Mouse (Mus musculus) frontal cortex, adult 2 months (tissue): ENCODE results near the gene Selenop. TPM values are rescaled to one million over a fixed set of nuclear protein-coding genes. Genes with fewer than 3 reads are reported as not detected.
"Not testable (repeated sequence)": the region's sequence is repeated elsewhere in the genome, so short reads cannot be mapped to it uniquely, and the experiment has no call there.

Experiments
- DNase-seq, 2 experiments: peaks; one replicate each; pipeline ENCODE4 v3.0.0; 2022; ENCODE audit warnings: low spot score in 1 of 2; ENCODE audit errors: extremely low spot score in 1 of 2
- polyA plus RNA-seq: library from polyadenylated mRNA; depleted of rRNA; stranded (reverse); fragments of >200 nt; gene quantifications from 2 replicates; pipeline ENCODE4 v1.2.3, GENCODE M21; 2012; rRNA removed

The Selenop gene
- polyA plus RNA-seq: 322 and 351 TPM in 2 replicates

GRCm38 (mm10) chr15:3268247-3268646 lies at the start of gene Selenop:
TSS of gene Selenop (plus strand) at chr15:3268547.
- no peak for DNase-seq

- not testable (repeated sequence) for DNase-seq
Measured at GRCm38 (mm10) chr15:3218668-3219067, 49.7 kb upstream of the Selenop start.

GRCm38 (mm10) chr15:3222803-3223437 lies 45.4 kb upstream of the Selenop start:
- no peak for DNase-seq

- no peak for DNase-seq
Measured at GRCm38 (mm10) chr15:3226573-3226972, 41.8 kb upstream of the Selenop start.

- no peak for DNase-seq
Measured at GRCm38 (mm10) chr15:3228185-3228584, 40.2 kb upstream of the Selenop start.

- DNase-seq: no peak
Measured at GRCm38 (mm10) chr15:3228990-3229389, 39.4 kb upstream of the Selenop start.

- DNase-seq: no peak
Measured at GRCm38 (mm10) chr15:3231004-3231403, 37.3 kb upstream of the Selenop start.

DNA sequence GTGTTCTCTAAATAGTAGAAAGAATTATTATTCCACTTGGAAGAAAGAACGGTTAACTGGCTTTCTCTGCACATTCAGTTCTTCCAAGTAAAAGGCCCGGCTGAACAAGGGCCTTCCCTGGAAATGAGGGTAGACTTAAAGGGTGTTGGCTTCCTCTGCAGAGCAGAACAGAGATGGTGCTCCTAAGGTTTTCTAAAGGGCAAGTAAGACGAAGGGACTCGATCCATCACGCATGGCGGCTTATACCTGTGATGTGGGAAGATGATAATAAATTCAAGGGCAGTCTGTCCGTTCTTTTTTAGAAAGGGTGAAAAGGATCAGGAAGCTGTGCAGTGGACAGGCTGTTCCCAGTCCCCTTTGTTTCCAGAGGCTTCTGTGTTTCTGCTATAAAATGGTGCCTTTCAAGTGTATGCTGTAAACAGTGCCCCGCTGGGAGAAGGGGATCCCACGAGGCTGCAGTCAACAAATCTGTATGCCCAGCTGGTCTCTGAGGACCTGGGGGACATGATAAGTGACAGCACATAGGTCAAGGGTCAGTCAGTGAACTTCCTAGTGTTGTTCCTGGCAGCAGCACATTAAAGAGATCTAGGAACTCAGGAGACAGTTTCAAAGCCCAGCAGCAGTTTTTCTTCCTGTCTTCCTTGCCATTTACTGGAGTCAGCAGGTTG lies 36.0 kb upstream of the Selenop start:
- DNase-seq: no peak

DNA sequence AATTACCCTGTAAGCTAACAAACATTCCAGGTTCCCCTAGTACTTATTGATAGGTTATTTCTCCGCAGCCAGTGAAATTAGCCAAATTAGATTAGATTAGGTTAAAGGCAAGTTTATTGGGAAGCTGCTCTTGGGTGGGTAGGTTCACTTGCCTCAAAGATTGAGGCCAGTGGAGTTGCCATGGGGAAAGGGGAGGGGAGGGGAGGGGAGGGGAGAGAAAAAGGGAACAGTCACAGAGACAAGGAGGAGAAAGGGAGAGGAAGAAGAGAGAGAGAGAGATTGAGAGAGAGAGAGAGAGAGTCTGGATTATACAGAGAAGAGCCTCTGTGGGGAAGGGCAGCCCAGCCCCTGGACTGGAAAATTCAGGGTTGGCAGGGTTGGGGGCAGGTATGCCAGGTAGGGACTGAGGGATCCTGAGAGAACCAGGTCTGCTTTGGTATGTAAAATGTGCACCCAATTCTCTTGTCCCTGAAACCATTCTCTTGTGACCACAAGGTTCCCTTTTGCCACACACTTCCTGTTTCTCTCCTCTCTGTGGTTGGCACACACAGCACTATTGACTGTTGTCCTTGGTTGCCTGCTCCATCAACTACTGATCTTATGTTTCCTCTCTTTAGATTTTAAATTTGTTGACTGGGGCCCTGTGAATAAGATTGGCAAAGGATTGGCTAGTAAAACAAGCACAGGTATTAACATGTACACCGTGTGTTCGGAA lies 34.4 kb upstream of the Selenop start:
- no peak for DNase-seq

- DNase-seq: no peak
Measured at GRCm38 (mm10) chr15:3236338-3236737, 32.0 kb upstream of the Selenop start.

DNA sequence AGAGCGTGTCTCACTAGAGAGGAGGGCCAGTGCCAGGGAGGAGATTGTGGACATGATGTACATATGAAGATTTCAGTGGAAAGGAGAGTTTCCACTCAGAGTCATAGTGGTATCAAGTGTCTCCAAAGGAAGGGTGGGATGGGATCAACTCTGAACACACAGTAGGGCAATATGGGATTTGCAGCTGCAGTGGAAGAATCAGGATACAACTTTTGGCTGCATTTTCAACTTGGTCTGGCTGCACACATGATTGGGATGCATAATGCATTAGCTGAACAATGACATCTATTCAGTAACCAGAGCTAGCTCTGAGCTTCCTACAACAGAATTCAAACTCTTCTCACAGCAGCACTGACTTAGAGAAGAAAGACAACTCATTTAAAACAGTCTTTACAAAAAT lies 30.4 kb upstream of the Selenop start:
- peak in 1 of 2 experiments; percentile 26 for DNase-seq

- DNase-seq: not testable (repeated sequence)
Measured at GRCm38 (mm10) chr15:3245036-3245435, 23.3 kb upstream of the Selenop start.

DNA sequence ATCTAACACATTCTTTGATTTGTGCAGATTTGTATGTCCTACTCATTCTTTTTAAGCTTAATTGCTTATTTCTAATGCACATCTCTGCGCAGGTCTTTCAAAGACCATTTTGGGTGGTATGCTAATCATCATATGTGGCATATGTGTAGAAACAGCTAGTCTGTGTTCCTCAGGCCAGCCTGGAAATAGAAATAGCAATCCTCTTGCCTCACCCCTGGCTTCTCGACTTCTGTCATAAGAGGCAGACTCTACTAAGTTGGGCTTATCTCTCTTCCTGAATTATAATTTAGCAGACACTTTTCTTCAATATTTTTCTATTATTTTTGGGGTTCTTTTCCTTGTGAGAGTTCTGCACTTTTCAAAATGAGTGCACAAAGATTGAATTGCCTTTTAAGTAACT lies 17.7 kb upstream of the Selenop start:
- DNase-seq: no peak

DNA sequence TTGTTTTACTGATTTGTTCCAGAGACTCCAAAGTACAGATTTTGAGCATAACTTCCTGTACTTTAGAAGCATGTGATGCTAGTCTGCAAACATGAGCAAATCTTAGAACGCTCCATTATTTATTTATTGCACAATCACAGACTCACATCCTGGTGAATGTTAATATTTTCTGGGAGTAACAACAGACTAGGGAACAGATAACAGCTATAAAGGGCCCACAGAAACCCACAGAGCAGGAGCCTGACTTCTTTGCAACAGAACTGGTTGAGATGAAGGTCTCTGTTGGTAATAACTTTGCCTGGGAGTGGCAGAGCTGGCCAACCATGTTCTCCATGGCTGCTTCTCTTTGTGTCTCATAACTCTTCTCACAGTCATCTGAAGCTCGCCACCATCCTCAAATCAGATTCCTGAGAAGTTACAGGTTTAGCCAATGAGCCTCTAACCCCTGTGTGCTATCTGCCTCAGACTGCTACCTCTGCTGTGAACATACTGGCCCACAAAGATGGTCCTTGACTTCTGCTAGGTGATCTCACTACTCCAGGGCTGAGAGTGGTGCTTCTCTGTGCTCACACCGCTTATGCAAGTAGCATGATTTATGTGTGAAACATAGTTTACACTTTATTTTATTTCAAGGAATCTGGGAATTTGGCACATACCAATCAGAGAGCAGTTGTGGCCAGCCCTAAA lies 17.2 kb upstream of the Selenop start:
- DNase-seq: no peak

DNA sequence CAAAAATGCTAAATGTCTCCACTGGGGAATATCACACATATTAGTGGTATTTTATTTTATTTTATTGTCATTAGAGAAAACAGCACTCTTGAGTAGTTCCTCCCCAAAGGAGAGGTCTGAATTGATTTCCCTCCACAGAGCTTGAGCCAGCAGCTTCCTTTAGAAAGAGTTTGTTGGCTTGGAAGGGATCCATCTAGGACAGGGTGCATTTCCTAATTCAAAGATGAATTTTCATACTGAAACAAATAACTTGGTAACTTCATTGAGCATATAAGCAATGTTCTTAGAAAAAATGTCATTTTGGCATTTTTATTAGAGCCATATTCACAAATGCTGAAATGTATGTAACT lies 16.7 kb upstream of the Selenop start:
- no peak for DNase-seq

GRCm38 (mm10) chr15:3259025-3259424 lies 9.3 kb upstream of the Selenop start:
- DNase-seq: no peak

DNA sequence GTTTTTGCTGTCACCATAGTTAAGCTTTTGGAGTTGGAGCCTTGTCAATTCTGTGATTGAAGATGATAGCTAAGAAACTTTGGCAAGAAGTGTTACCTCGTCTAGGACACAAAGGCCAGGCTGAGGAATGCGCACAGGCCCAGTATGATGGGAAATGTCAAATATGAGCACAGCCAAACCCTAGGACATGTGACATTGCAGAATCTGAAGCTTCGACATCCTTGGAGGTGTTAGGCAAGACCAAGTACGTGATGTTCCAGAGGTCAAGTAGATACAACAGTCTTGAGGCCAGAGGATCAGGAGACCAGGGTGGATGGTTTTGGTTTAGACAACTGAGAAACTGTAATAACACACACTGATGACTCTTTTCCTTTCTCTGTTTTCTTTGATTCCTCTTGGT lies 8.0 kb upstream of the Selenop start:
- no peak for DNase-seq

GRCm38 (mm10) chr15:3262883-3263282 lies 5.5 kb upstream of the Selenop start:
- no peak for DNase-seq

DNA sequence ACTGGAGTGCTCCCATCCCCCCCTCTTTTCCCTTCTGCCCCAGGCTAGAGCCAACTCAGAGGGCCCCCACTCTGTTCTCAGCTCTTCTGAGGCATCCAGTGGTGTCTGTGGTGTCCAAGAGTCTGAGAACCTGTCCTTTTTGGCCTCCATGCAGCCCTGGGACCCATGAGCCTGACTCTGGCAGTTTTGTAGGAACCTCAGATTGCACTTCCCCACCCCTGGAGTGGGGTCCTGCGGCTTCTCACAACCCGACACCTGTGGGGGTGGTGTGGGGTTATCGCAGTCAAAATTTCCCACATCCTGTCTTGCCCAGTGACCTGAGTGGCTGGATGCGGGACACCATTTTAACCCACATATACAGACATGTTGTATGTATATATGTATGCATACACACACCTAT lies 4.1 kb upstream of the Selenop start:
- DNase-seq: no peak

DNA sequence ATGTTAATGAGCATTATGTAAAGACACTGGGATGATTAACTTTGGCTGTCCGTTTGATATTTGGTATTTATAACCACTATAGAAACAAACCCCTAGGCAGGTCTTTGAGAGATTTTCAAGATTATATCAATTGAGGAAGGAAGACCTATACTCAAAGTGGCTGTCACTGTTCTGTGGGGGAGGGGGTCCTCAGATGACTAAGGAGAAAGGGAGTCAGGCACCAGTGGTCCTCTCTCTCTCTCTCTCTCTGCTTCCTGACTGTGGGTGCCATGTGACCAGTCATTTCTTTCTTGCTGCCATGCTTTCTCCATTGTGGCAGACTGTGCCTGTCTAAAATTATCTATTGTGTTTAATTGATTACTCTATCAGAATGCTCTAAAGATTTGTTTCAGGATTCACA lies 3.5 kb upstream of the Selenop start:
- DNase-seq: no peak

GRCm38 (mm10) chr15:3269496-3269895 lies 1.1 kb downstream of the Selenop start:
- no peak for DNase-seq
